Mouse (Mus musculus) E14TG2a.4 (cell line): ENCODE data around the gene Med11.

Source experiments
- CTCF ChIP-seq: conservative IDR thresholded peaks from 2 replicates; pipeline ENCODE4 v1.5.1; 2014; ENCODE audit warnings: low read length
- POU5F1 ChIP-seq: IDR thresholded peaks from 2 replicates; pipeline ENCODE4 v1.6.1; 2014; ENCODE audit warnings: low read length, borderline replicate concordance

DNA sequence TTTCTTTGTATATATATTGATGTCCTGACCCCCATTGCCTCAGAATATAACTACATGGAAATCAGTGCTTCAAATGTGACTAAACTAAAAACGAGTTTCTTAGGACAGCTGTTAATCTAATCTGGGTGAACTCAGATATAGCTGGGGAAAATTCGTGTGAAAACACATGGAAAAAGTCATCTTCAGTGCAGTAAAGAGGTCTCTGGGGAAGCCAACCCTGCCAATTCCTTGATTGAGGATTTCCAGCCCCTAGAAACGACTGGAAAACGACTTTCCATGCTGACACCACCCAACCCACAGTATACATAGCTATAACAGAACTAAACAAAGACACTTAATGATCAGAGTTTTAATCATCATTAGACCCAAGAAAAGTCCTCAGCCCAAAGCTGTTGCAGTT, 36.1 kb downstream of the Med11 start:
- TF ChIP-seq CTCF (no peak), POU5F1 (no peak)
